Comparison of ENCODE assay signal across 10 mouse cellular contexts in the genomic region with DNA sequence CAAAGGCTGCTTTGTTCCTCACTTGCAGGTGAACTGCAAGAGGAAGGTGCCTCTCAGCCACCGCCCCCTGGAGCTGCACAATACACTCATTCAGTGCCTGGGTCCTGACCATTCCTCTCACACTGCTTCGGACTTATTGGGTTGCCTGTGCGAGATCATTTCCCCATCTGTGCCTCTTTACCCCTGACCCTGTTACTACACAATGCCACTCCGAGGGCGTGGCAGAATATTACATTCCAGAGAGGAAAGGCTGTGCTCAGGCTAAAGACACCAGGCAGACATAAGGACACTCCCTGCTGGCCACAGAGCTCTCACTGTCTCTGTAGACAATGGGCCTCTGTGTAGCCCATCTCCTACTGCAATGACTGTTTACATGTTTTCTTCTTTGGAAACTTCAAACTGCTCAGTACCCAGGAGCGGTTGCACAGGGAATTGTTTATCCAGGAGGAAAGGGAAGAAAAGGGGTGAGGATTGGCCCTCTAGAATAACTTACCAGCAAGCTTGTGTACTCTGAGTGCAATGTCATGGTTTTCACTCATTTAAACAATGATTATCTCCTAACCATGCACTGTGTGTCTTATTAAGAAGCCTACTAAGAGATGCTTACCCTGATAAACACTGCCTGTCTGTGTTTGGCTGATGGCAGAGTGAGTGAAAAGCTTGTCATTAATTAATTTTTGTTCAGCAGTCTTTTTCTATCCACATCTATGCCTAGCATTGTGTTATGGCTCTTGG.
DNase-seq lines count a peak whose midpoint lies in the region; ATAC-seq and TF ChIP-seq lines count a peak whose summit lies in the region.
"Had no signal": no experiment of that assay in that cellular context is flagged by ENCODE, and none has a peak within 500 bp of the region (broad histone marks: within the 10 kb centered on the region; RNA-seq: fewer than 3 reads in every experiment).

No protein-coding gene starts in this region.

- no peak overlapping the region for H3K9ac ChIP-seq in hindbrain, embryonic 15.5 days
- H3K9ac ChIP-seq in neural tube, embryonic 12.5 days = no peak overlapping the region
- H3K9ac ChIP-seq: heart, embryonic 12.5 days; liver, embryonic 13.5 days had no signal

- 0 out of 2 replicates have a peak, but pooled peaks cover 7% of the 10 kb centered on the region for H3K4me1 ChIP-seq in hindbrain, embryonic 15.5 days (replicated peaks)
- peaks cover 7% of the 10 kb centered on the region for H3K4me1 ChIP-seq in neural tube, embryonic 12.5 days
- H3K4me1 ChIP-seq: heart, embryonic 12.5 days; liver, embryonic 13.5 days had no signal

- H3K4me2 ChIP-seq in hindbrain, embryonic 15.5 days = no peak overlapping the region
- no peak overlapping the region for H3K4me2 ChIP-seq in neural tube, embryonic 12.5 days (replicated peaks)
- H3K4me2 ChIP-seq: heart, embryonic 12.5 days; liver, embryonic 13.5 days had no signal

- no peak for TF ChIP-seq POLR2A in brain, embryonic 14.5 days (IDR thresholded peaks at IDR 0.05; ENCODE audit: borderline replicate concordance, extremely low read depth, insufficient read depth, insufficient read length, poor library complexity, severe bottlenecking)

- 0 out of 2 replicates have a peak, but pooled peaks have one; percentile 42 for ATAC-seq in hindbrain, embryonic 15.5 days (ENCODE audit: low FRiP score, low read depth)
- peak; percentile 86 for ATAC-seq in neural tube, embryonic 12.5 days (ENCODE audit: low FRiP score, low read depth)

- no peak overlapping the region for H3K4me3 ChIP-seq in hindbrain, embryonic 15.5 days
- no peak overlapping the region for H3K4me3 ChIP-seq in neural tube, embryonic 12.5 days
- H3K4me3 ChIP-seq: heart, embryonic 12.5 days; liver, embryonic 13.5 days had no signal

- no peak for TF ChIP-seq CTCF in brain, embryonic 14.5 days (IDR thresholded peaks at IDR 0.05; ENCODE audit: borderline replicate concordance, extremely low read depth, insufficient read depth, insufficient read length)

- 24% methylated on average over 6 of the region's 6 CpGs for WGBS in hindbrain, embryonic 15.5 days
- WGBS in neural tube, embryonic 12.5 days = 21% methylated on average over 6 of the region's 6 CpGs

- no peak overlapping the region; the same call in 1 of the 2 replicates for H3K27ac ChIP-seq in hindbrain, embryonic 15.5 days (replicated peaks)
- H3K27ac ChIP-seq in neural tube, embryonic 12.5 days = no peak overlapping the region
- H3K27ac ChIP-seq: liver, embryonic 13.5 days had no signal

- peak; percentile 4 to 20 for DNase-seq in layer of hippocampus, adult 8-10 months (ENCODE audit: low spot score in 2 of 2)
- no peak for DNase-seq in layer of hippocampus, adult 9-10 months (ENCODE audit: low spot score)
- DNase-seq in brain, embryonic 14.5 days (ENCODE audit: low read depth) = peak; percentile 44
- DNase-seq in cerebellum, postnatal 36 days = no peak
- DNase-seq in gastrocnemius, postnatal 4 days (ENCODE audit: low spot score in 2 of 2) = no peak
- DNase-seq in kidney, adult 8-10 months = no peak
- DNase-seq: liver, embryonic 13.5 days had no signal

- H3K27me3 ChIP-seq in hindbrain, embryonic 15.5 days = no peaks in the 10 kb centered on the region
- no peaks in the 10 kb centered on the region for H3K27me3 ChIP-seq in neural tube, embryonic 12.5 days (replicated peaks)
- H3K27me3 ChIP-seq: heart, embryonic 12.5 days; liver, embryonic 13.5 days had no signal

- no peaks in the 10 kb centered on the region for H3K36me3 ChIP-seq in hindbrain, embryonic 15.5 days
- no peaks in the 10 kb centered on the region for H3K36me3 ChIP-seq in neural tube, embryonic 12.5 days
- H3K36me3 ChIP-seq: heart, embryonic 12.5 days; liver, embryonic 13.5 days had no signal

- H3K9me3 ChIP-seq in hindbrain, embryonic 15.5 days = no peaks in the 10 kb centered on the region
- no peaks in the 10 kb centered on the region for H3K9me3 ChIP-seq in neural tube, embryonic 12.5 days
- H3K9me3 ChIP-seq: heart, embryonic 12.5 days; liver, embryonic 13.5 days had no signal

Comparison
In these comparisons a context has a peak if more than half of its experiments do, and no peak if none do; other contexts are left out.
1. DNase-seq: peak in layer of hippocampus, adult 8-10 months (2 of 2) and brain, embryonic 14.5 days (single experiment); none in layer of hippocampus, adult 9-10 months (single experiment), cerebellum, postnatal 36 days (0 of 2), gastrocnemius, postnatal 4 days (0 of 2) and kidney, adult 8-10 months (0 of 2).